27 mouse cellular contexts compared by ENCODE assay signal in the genomic region with DNA sequence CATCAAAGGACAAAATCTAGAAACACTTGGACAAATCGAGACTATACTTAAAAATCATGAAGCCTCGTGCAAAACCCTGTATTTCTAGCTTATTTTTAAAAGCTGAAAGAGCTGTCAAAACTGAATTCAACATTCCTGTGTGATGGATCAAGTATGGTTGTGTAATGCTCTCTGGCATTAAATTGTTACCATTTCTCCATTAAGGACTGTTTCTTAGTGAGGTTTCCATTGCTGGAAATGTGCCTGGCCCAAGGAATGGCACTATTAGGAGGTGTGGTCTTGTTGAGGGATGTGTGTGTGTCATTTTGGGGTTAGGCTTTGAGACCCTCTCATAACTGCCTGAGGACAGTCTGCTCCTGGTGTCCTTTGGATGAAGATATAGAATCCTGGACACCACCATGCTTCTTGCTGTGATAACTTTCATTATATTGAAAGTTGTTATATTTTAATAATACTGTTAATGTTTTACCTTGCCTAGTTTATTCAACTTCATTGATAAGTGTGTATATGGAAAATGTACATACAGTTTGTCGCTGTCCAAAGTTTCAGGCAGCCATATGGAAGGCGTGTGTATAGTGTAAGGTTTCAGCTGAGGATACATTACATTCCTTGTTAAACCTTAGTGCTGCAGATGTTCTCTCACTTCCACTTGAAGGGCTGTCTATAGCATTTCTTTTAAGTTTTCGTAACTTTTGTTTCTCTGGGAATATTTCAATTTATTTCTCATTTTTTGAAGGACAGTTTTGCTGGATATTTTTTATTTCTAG. TPM values are rescaled to one million over a fixed set of nuclear protein-coding genes. Genes with fewer than 3 reads are reported as not detected.
DNase-seq lines count a peak whose midpoint lies in the region; ATAC-seq lines count a peak whose summit lies in the region.
"Had no signal": no experiment of that assay in that cellular context is flagged by ENCODE, and none has a peak within 500 bp of the region (broad histone marks: within the 10 kb centered on the region; RNA-seq: fewer than 3 reads in every experiment).

No protein-coding gene starts in this region.

- peak; percentile 48 for DNase-seq in embryonic facial prominence, embryonic 11.5 days (ENCODE audit: low spot score)
- no peak for DNase-seq in embryonic facial prominence, embryonic 10.5 days (ENCODE audit: low spot score)
- peak; percentile 68 for DNase-seq in midbrain, embryonic 11.5 days (ENCODE audit: low spot score, missing footprints)
- no peak for DNase-seq in embryo, embryonic 9.5 days (ENCODE audit: extremely low spot score)
- no peak for DNase-seq in cerebellum, adult 11-12 months
- DNase-seq: adrenal gland, adult 2 months; adrenal gland, postnatal 25 days; B cell, adult 2 months; cerebellum, adult 8-10 months; cerebellum, postnatal 14 days; embryo, embryonic 11 days; gastrocnemius, postnatal 10 days; heart, adult 18-20 months; heart, postnatal 14 days had no signal

- no peak for ATAC-seq in embryonic facial prominence, embryonic 11.5 days (replicated peaks; ENCODE audit: insufficient number of reproducible peaks, low FRiP score, low TSS enrichment, low read depth)
- no peak for ATAC-seq in midbrain, embryonic 11.5 days (ENCODE audit: low FRiP score)
- no peak for ATAC-seq in midbrain, embryonic 16.5 days
- ATAC-seq: activated CD4-positive, CD25-positive, alpha-beta regulatory T cell, adult 4 months; CD4-positive, CD25-positive, alpha-beta regulatory T cell, adult 4 months; forebrain, embryonic 15.5 days; intestine, embryonic 15.5 days; Patski had no signal

- no peaks in the 10 kb centered on the region for H3K36me3 ChIP-seq in embryonic facial prominence, embryonic 11.5 days (replicated peaks; ENCODE audit: control insufficient read depth, insufficient read depth, low read depth, low read length)
- H3K36me3 ChIP-seq in embryonic facial prominence, embryonic 10.5 days (replicated peaks) = peaks cover 25% of the 10 kb centered on the region
- H3K36me3 ChIP-seq in midbrain, embryonic 11.5 days (ENCODE audit: control insufficient read depth, insufficient read depth, low read length) = no peaks in the 10 kb centered on the region
- H3K36me3 ChIP-seq in midbrain, embryonic 16.5 days (ENCODE audit: control insufficient read depth, insufficient read depth, low read length) = no peaks in the 10 kb centered on the region
- H3K36me3 ChIP-seq in macrophage (ENCODE audit: inconsistent target) = no peaks in the 10 kb centered on the region
- H3K36me3 ChIP-seq: forebrain, embryonic 15.5 days; intestine, embryonic 15.5 days had no signal

- no peaks in the 10 kb centered on the region for H3K4me1 ChIP-seq in embryonic facial prominence, embryonic 11.5 days (ENCODE audit: control insufficient read depth, insufficient read depth, low read length)
- peaks cover 5% of the 10 kb centered on the region for H3K4me1 ChIP-seq in embryonic facial prominence, embryonic 10.5 days
- H3K4me1 ChIP-seq in midbrain, embryonic 11.5 days (ENCODE audit: control insufficient read depth, insufficient read depth, low read length) = no peaks in the 10 kb centered on the region
- no peaks in the 10 kb centered on the region for H3K4me1 ChIP-seq in midbrain, embryonic 16.5 days (ENCODE audit: control insufficient read depth, insufficient read depth, low read length)
- H3K4me1 ChIP-seq: heart, embryonic 10.5 days; intestine, embryonic 15.5 days had no signal

- H3K27me3 ChIP-seq in embryonic facial prominence, embryonic 11.5 days (ENCODE audit: control insufficient read depth, insufficient read depth, low read length) = no peaks in the 10 kb centered on the region
- H3K27me3 ChIP-seq in embryonic facial prominence, embryonic 10.5 days (replicated peaks; ENCODE audit: low read depth, poor library complexity, severe bottlenecking) = no peaks in the 10 kb centered on the region
- no peaks in the 10 kb centered on the region for H3K27me3 ChIP-seq in midbrain, embryonic 11.5 days (ENCODE audit: control insufficient read depth, insufficient read depth, low read length)
- H3K27me3 ChIP-seq in midbrain, embryonic 16.5 days (ENCODE audit: control insufficient read depth, insufficient read depth, low read depth, low read length) = no peaks in the 10 kb centered on the region
- H3K27me3 ChIP-seq: embryonic facial prominence, embryonic 15.5 days; forebrain, embryonic 15.5 days; intestine, embryonic 15.5 days; Patski had no signal

- H3K79me2 ChIP-seq in macrophage (ENCODE audit: inconsistent target) = peaks cover 100% of the 10 kb centered on the region

- 75% methylated on average over 5 of the region's 5 CpGs for WGBS in embryonic facial prominence, embryonic 11.5 days
- 88% methylated on average over 5 of the region's 5 CpGs for WGBS in embryonic facial prominence, embryonic 10.5 days
- WGBS in midbrain, embryonic 11.5 days = 92% methylated on average over 5 of the region's 5 CpGs
- WGBS in midbrain, embryonic 16.5 days = 90% methylated on average over 5 of the region's 5 CpGs
- WGBS in macrophage (ENCODE audit: missing documents) = 95% methylated on average over 5 of the region's 5 CpGs

- no peak overlapping the region for H3K9ac ChIP-seq in embryonic facial prominence, embryonic 11.5 days (replicated peaks; ENCODE audit: low read length)
- no peak overlapping the region for H3K9ac ChIP-seq in midbrain, embryonic 11.5 days (ENCODE audit: low read length)
- H3K9ac ChIP-seq in midbrain, embryonic 16.5 days (ENCODE audit: low read depth, low read length) = no peak overlapping the region
- H3K9ac ChIP-seq: embryonic facial prominence, embryonic 15.5 days; forebrain, embryonic 15.5 days; hindbrain, embryonic 14.5 days; intestine, embryonic 15.5 days had no signal

- H3K4me2 ChIP-seq in embryonic facial prominence, embryonic 11.5 days (ENCODE audit: low read depth, low read length) = no peak overlapping the region
- H3K4me2 ChIP-seq in midbrain, embryonic 11.5 days = no peak overlapping the region
- no peak overlapping the region for H3K4me2 ChIP-seq in midbrain, embryonic 16.5 days (ENCODE audit: low read length)
- H3K4me2 ChIP-seq: embryonic facial prominence, embryonic 15.5 days; forebrain, embryonic 15.5 days; hindbrain, embryonic 14.5 days; intestine, embryonic 15.5 days had no signal

- H3K4me3 ChIP-seq in embryonic facial prominence, embryonic 11.5 days (ENCODE audit: low read depth, low read length) = no peak overlapping the region
- no peak overlapping the region for H3K4me3 ChIP-seq in embryonic facial prominence, embryonic 10.5 days
- H3K4me3 ChIP-seq in midbrain, embryonic 11.5 days (ENCODE audit: low read depth, low read length) = no peak overlapping the region
- H3K4me3 ChIP-seq in midbrain, embryonic 16.5 days (ENCODE audit: low read depth, low read length) = no peak overlapping the region
- no peak overlapping the region for H3K4me3 ChIP-seq in macrophage (ENCODE audit: inconsistent target)
- H3K4me3 ChIP-seq: embryonic facial prominence, embryonic 15.5 days; erythroblast, embryonic 14.5 days; forebrain, embryonic 10.5 days; forebrain, embryonic 15.5 days; heart, embryonic 10.5 days; intestine, embryonic 15.5 days had no signal

- H3K27ac ChIP-seq in embryonic facial prominence, embryonic 11.5 days (replicated peaks; ENCODE audit: low read depth, low read length) = no peak overlapping the region
- no peak overlapping the region for H3K27ac ChIP-seq in embryonic facial prominence, embryonic 10.5 days (replicated peaks)
- no peak overlapping the region for H3K27ac ChIP-seq in midbrain, embryonic 11.5 days (ENCODE audit: low read depth, low read length)
- no peak overlapping the region for H3K27ac ChIP-seq in midbrain, embryonic 16.5 days (ENCODE audit: low read length)
- peak overlapping the region; percentile 7; the same call in 1 of the 2 replicates for H3K27ac ChIP-seq in macrophage
- H3K27ac ChIP-seq: embryonic facial prominence, embryonic 15.5 days; forebrain, embryonic 10.5 days; forebrain, embryonic 15.5 days; heart, embryonic 10.5 days; hindbrain, embryonic 14.5 days; intestine, embryonic 15.5 days had no signal

- H3K9me3 ChIP-seq in embryonic facial prominence, embryonic 11.5 days (replicated peaks; ENCODE audit: control insufficient read depth, low read length) = no peaks in the 10 kb centered on the region
- H3K9me3 ChIP-seq in embryonic facial prominence, embryonic 10.5 days = no peaks in the 10 kb centered on the region
- H3K9me3 ChIP-seq in midbrain, embryonic 11.5 days (ENCODE audit: control insufficient read depth, low read length) = no peaks in the 10 kb centered on the region
- H3K9me3 ChIP-seq in midbrain, embryonic 16.5 days (replicated peaks; ENCODE audit: control insufficient read depth, low read length, poor library complexity, severe bottlenecking) = no peaks in the 10 kb centered on the region
- H3K9me3 ChIP-seq: embryonic facial prominence, embryonic 15.5 days; forebrain, embryonic 15.5 days; G1E; heart, embryonic 10.5 days; intestine, embryonic 15.5 days had no signal

RNA-seq across cellular contexts. Expression of a gene that starts 24.2 kb away (rescaled TPM):
- 7.4 and 8.4 TPM in 2 replicates for polyA plus RNA-seq in embryonic facial prominence, embryonic 11.5 days (2014; fragmentation: Nextera tagmentation; extraction: Ambion mirVana)
- polyA plus RNA-seq in embryonic facial prominence, embryonic 10.5 days (2016; fragmentation: Nextera tagmentation; extraction: Ambion mirVana) = 6.7 and 6.9 TPM in 2 replicates
- 9.1 and 9.4 TPM in 2 replicates for polyA plus RNA-seq in midbrain, embryonic 11.5 days (2014; fragmentation: Nextera tagmentation; extraction: Ambion mirVana)
- polyA plus RNA-seq in midbrain, embryonic 16.5 days (2015; fragmentation: Nextera tagmentation; extraction: Ambion mirVana) = 12.0 TPM in 2 replicates
- 100 to 1,000 TPM in 15 of 26 experiments, 10 to 100 TPM in 11; 39.0 to 148 (median 112) TPM for total RNA-seq in macrophage (2018; cell fraction: chromatin; rRNA removed)
- total RNA-seq in macrophage (2018; cell fraction: cytosol; rRNA removed) = 10 to 100 TPM; 42.6 to 69.1 (median 60.0) TPM
- total RNA-seq in macrophage (2018; cell fraction: nucleus; rRNA removed) = 100 to 1,000 TPM in 9 of 26 experiments, 10 to 100 TPM in 17; 42.5 to 152 (median 84.4) TPM
- 29.6 to 30.5 TPM (median 30.4 TPM) in 3 replicates for polyA plus RNA-seq in macrophage (2018)

RNA-seq across cellular contexts. Expression of a gene that starts 41.9 kb away (rescaled TPM):
- polyA plus RNA-seq in embryonic facial prominence, embryonic 11.5 days (2014; fragmentation: Nextera tagmentation; extraction: Ambion mirVana) = 85.9 and 98.4 TPM in 2 replicates
- polyA plus RNA-seq in embryonic facial prominence, embryonic 10.5 days (2016; fragmentation: Nextera tagmentation; extraction: Ambion mirVana) = 66.6 and 71.8 TPM in 2 replicates
- 110 and 114 TPM in 2 replicates for polyA plus RNA-seq in midbrain, embryonic 11.5 days (2014; fragmentation: Nextera tagmentation; extraction: Ambion mirVana)
- 116 and 120 TPM in 2 replicates for polyA plus RNA-seq in midbrain, embryonic 16.5 days (2015; fragmentation: Nextera tagmentation; extraction: Ambion mirVana)
- 100 to 1,000 TPM in 1 of 26 experiments, 10 to 100 TPM in 25; 25.3 to 161 (median 56.5) TPM for total RNA-seq in macrophage (2018; cell fraction: chromatin; rRNA removed)
- total RNA-seq in macrophage (2018; cell fraction: cytosol; rRNA removed) = 10 to 100 TPM; 52.6 to 75.1 (median 61.2) TPM
- total RNA-seq in macrophage (2018; cell fraction: nucleus; rRNA removed) = 100 to 1,000 TPM in 12 of 26 experiments, 10 to 100 TPM in 14; 50.2 to 195 (median 95.8) TPM
- polyA plus RNA-seq in macrophage (2018) = 49.6 to 65.6 TPM (median 57.5 TPM) in 3 replicates

Comparison
In these comparisons a context has a peak if more than half of its experiments do, and no peak if none do; other contexts are left out.
1. DNase-seq: peak in embryonic facial prominence, embryonic 11.5 days (single experiment) and midbrain, embryonic 11.5 days (single experiment); none in embryonic facial prominence, embryonic 10.5 days (single experiment), embryo, embryonic 9.5 days (single experiment) and cerebellum, adult 11-12 months (single experiment).